Mouse (Mus musculus) A20 (cell line): ENCODE data around the gene Srgap2.
A peak's percentile ranks its signal among the peaks of the same experiment; 100 is the strongest.

Source experiments
- DNase-seq: peaks from one replicate; pipeline ENCODE4 v3.0.0-alpha.2; 2011; ENCODE audit warnings: low read depth, low spot score

Srgap2 gene

GRCm38 (mm10) chr1:131345422-131346419 is 181.4 kb downstream of the Srgap2 start:
- no peak for DNase-seq

DNA sequence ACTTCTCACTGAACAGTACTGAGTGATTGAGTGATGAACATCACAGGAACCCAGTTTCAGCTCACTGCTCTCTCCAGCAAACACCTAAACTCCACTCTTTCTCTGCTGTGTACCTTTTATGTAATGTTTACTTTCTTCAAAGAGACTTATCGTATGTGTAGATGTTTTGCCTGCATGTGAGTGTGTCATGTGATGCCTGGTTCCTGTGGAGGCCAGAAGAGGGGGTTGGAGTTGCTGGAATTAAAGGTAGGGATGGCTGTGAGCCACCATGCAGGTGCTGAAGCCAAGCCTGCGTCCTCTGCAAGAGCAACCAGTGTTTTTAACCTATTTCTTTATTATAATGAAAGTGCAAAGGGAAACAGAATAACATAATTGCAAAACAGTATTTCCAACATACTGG is 182.5 kb downstream of the Srgap2 start:
- no peak for DNase-seq

DNA sequence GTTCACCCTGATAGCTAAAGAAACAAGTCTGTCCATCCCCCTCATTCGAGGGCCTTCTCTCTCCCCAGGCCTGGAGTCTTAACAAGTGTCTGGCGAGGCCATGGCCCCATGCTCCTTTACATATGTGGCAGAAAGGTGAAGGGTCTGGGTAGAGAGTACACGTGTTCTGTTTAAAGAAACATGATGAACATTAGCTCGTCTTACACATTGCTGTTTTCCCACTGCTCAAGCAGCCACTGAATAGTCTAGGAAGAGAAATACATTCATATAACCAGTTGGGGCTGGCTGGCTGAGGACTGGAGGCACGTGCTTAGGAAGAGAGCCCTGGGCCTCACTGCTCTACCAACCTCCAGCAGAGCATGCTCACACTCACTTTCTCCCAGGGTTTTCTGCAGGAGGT is 191.1 kb downstream of the Srgap2 start:
- DNase-seq, result no peak

GRCm38 (mm10) chr1:131335604-131336003 is 191.5 kb downstream of the Srgap2 start:
- no peak for DNase-seq

- DNase-seq, result no peak
Measured at GRCm38 (mm10) chr1:131331180-131331579, 196.0 kb downstream of the Srgap2 start.

GRCm38 (mm10) chr1:131329093-131329492 is 198.1 kb downstream of the Srgap2 start:
- DNase-seq, result peak; percentile 44

DNA sequence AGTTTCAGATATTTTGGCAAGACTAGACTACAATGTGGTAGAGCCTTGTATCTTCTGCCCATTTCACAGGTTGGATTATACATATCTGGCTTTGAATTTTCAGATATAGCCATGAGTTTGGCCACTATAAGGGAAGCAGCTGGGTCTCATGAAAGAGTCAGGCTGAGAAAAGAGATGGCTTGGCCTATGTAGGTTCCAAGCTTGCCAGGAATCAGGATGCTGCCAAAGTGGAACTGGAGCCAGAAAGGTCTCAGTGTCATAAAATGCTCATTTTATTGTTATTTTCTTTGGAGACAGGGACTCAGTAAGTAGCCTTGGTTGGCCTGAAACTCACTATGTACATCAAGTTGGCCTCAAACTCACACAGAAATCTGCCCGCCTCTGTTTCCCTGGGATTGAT is 200.0 kb downstream of the Srgap2 start:
- DNase-seq, result no peak

DNA sequence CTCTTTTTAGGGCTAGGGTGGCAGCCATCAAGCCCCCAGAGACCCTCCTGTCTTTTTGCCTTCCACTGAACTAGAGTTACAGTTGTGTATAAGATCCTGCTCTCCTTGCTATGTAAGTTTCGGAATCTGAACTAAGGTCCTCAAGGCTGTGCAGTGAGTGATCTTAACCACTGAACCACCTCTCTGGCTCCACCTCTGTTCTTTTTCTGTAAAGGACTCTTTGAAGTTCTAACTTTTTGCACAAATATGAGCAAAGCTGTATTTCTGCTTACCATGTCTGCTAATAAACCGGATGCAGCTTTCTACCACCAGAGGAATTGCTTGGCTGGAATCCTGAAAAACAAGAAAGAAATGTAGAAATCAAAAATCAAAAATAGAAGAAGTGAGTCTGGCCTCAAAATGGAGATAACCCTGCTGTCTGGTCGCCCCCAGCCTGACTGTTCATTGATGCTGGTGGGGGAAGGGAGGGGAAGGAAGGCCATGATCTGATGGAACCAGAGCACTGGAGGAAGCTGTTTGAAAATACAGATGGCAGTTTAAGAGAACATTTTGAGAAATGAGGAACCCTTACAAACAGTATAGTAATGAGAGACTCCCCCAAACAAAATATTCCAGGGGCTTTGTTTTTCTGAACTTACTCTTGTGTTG is 202.2 kb downstream of the Srgap2 start:
- DNase-seq, result no peak

GRCm38 (mm10) chr1:131319598-131320330 is 207.4 kb downstream of the Srgap2 start:
- DNase-seq, result no peak

- no peak for DNase-seq
Measured at GRCm38 (mm10) chr1:131318397-131318796, 208.8 kb downstream of the Srgap2 start.

DNA sequence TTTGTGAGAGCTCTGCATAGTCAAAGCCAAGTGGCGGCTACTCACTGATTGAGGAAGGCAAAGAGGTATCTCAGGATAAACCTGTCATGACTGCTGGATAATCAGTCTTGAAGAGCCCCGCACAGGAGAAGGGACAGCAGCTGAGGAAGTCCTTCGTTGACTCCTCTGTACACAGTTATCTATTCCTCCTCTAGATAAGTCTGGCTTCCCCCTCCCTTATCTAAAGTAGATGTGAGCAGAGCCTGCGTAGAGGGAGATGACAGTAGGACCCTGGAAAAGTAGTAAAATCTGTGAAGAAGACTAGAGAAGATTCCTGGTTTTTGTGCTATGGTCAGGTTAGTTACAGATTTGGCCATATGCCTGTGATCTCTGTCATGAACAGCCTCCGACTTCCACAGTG is 209.5 kb downstream of the Srgap2 start:
- DNase-seq, result no peak

DNA sequence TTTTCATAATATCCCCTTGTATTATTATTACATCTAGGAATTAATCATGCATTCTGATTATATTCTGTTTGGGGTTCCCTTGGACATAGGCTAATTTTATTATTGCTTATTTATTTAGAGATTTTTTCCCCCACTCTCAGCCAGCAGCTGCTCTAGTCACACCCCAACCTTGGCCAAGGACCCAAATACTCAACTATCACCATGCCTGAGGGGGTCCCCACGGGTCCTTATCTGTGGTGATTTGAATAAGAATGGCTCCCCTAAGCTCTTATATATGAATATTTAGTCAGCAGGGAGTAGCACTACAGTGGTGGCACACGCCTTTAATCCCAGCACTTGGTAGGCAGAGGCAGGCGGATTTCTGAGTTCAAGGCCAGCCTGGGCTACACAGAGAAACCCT is 215.9 kb downstream of the Srgap2 start:
- no peak for DNase-seq

GRCm38 (mm10) chr1:131310237-131310818 is 216.8 kb downstream of the Srgap2 start:
- no peak for DNase-seq

DNA sequence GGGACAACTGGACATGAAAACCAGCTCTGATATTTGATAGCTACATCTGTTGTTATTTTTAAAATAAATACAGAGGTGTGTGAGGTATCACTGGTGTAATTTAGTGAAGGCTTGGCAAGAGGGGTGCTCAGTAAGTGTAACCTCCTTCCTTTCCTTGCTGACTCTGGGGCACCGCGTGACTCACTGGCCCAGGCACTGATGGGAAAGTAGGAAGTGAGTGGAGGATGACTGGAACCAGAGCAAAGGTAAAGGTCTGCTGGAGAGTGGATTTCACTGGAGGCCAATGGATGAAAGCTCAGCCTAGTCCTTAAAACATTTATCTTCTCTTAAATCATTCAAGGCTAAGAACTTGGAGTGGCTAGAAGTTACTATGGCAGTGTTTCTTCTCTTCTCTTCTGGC is 226.4 kb downstream of the Srgap2 start:
- no peak for DNase-seq

GRCm38 (mm10) chr1:131299788-131300187 is 227.4 kb downstream of the Srgap2 start:
- DNase-seq, result no peak

DNA sequence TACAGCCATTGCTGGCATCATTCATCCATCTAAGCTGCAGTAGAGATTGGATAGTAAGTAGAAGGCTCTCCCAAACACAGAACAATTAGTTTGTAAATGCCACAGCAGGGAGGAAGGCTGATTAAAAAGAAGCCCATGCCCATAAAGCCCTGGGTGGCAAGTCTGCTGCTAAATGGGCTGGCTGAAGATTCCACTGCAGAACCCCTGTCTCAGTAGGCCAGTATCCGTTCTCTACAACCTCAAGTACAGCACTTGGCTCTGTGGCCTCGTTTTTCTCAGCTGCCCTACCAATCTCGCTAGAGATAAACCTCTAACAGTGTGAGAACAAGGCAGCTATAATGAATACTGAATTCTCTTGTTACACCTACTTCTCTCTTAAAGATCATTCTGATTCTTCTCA is 227.9 kb downstream of the Srgap2 start:
- no peak for DNase-seq

GRCm38 (mm10) chr1:131298171-131298570 is 229.0 kb downstream of the Srgap2 start:
- no peak for DNase-seq

DNA sequence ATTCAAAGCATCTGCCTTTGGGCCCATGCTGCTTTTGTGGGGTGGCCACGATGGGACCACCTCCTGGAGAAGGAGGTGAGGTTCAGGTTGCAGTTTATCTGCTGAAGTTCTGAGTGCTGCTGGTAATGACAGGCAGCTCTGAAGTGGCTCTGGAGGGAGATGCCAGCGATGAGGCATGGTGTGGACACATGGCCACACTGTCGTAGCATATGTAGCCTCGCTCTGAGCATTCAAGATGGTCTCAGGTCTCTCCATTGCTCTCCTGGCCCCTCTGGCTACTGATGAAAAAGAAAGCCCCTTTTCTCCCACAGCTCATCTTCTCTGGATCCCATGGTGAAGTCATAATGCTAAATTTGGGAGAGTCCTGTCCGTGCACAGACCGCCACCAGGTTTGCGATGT is 230.4 kb downstream of the Srgap2 start:
- DNase-seq, result no peak

DNA sequence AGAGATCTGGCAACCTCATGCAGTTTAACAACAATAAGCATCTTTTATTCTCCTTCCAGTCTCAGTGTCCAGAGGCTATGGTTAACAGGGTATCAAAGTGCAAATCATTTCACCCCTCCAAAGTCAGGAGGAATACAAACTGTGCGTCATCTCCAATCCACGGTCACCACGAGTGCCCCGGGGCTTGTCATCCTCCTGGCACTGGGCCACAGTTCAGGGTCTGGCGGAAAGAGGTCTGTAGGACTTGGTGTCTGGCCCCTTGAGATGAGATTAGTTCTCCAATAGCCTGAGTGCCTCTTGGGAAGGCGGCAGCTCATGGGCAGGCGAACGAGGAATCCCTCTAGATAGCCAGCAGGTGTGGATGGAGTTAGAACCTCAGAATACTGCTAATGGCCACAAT is 232.0 kb downstream of the Srgap2 start:
- DNase-seq, result no peak

GRCm38 (mm10) chr1:131293922-131294250 is 233.3 kb downstream of the Srgap2 start:
- DNase-seq, result no peak

DNA sequence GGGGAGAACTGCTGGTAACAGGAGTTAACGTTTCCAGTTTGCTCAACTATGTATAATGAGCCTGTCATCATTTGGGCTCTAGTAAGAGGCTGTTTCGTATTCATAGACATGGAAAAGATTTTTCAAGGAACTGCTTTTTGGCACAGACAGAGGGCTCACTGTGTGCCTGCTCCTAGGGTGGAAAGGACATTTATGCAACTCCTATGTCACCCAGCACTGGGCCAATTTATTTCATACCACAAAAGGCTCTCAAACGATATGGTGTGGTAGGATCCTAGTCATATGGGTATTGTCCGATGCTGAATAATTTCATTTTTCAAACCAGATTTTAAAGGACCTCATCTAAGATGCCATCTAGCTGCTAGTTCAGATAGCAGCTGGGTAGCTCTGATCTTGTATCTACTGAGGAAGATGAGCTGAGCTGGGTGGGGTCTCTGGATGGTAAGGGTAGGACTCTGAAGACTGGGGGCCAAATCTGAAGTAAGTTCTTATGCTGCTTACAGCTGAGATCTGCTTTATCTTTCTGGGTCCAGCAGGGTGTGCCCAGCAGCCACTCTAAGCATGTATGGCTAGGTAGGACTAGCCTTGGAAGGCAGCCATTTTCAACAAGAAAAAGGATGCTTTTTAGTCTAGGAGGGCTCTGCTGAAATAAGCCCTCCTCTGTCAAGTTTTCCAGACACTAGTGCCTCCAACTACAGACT is 233.8 kb downstream of the Srgap2 start:
- no peak for DNase-seq
